20 mouse cellular contexts compared by ENCODE assay signal in the genomic region with DNA sequence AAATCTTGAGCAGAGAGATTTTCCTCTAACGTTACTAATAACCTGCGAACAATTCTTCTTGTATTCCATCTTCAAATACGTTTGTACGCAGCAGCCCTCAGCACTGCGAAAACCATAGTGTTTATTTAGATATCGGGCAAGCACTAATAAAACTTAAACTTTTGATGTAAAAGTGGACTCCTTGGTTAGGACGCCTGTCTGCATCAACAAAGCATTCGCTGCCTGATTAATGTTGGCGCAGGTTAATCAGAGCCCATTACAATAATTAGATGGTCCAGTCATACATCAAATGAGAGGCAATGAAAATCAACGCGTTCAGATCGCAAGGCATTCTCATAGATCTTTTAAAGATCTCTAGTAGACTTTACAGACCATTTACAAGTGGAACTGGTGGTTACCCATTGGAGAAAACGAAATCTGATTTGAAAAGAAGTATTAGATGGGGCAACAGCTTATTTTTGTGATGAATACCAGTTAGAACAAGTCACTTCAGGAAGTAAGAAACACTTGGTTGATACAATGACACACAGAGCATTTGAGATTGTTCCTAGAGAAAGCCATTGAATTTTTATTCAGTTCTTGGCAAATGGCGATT. TPM values are rescaled to one million over a fixed set of nuclear protein-coding genes. Genes with fewer than 3 reads are reported as not detected.
"Had no signal": no experiment of that assay in that cellular context is flagged by ENCODE, and none has a peak within 500 bp of the region (broad histone marks: within the 10 kb centered on the region; RNA-seq: fewer than 3 reads in every experiment).

No protein-coding gene starts in this region.

- ATAC-seq: midbrain, embryonic 15.5 days had no signal

- H3K4me2 ChIP-seq: kidney, embryonic 15.5 days; liver, embryonic 13.5 days; midbrain, embryonic 15.5 days; stomach, embryonic 15.5 days had no signal

- H3K9ac ChIP-seq: kidney, embryonic 15.5 days; liver, embryonic 13.5 days; midbrain, embryonic 15.5 days; stomach, embryonic 15.5 days had no signal

- H3K27ac ChIP-seq: kidney, embryonic 15.5 days; left cerebral cortex, adult 2 months; liver, embryonic 13.5 days; midbrain, embryonic 15.5 days; stomach, embryonic 15.5 days had no signal

- H3K9me3 ChIP-seq: kidney, embryonic 15.5 days; liver, embryonic 13.5 days; midbrain, embryonic 15.5 days; stomach, embryonic 15.5 days had no signal

- H3K4me3 ChIP-seq: kidney, embryonic 15.5 days; left cerebral cortex, adult 2 months; liver, embryonic 13.5 days; midbrain, embryonic 15.5 days; stomach, embryonic 15.5 days had no signal

- DNase-seq: kidney, adult 8-10 months; kidney, postnatal 10 days; kidney, postnatal 36 days; layer of hippocampus, postnatal 36 days; liver, embryonic 13.5 days; lung, adult 2 months; lung, postnatal 14 days; lung, postnatal 4 days; right cerebral cortex, postnatal 25 days; spleen, adult 18-20 months; thymus, adult 2 months; thymus, postnatal 14 days; thymus, postnatal 4 days had no signal

- H3K36me3 ChIP-seq: kidney, embryonic 15.5 days; liver, embryonic 13.5 days; midbrain, embryonic 15.5 days; stomach, embryonic 15.5 days had no signal

RNA-seq across cellular contexts. Expression of a gene that starts 1.6 kb away (rescaled TPM):
- polyA plus RNA-seq: liver, adult 2 months; liver, embryonic 13.5 days; liver, embryonic 16.5 days; lung, embryonic 16.5 days; stomach, embryonic 15.5 days had no signal
